Mouse (Mus musculus): ENCODE measurements around the gene Kcnh4.

DNA sequence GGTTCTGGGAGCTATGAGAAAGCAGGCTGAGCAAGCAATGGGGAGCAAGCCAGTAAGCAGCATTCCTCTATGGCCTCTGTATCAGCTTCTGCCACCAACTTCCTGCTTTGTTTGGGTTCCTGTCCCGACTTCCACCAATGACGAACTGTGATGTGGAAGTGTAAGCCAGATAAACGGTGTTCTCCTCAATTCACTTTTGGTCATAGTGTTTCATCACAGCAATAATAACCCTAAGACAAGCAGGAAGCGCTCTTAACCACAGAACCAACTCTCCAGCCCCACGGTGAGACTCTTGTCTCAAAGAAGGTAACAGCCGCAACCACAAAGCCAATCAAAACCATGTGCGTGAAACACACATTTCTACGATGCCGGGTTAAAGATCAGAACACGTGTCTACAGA, 44.7 kb upstream of the Kcnh4 start:
- TF ChIP-seq CTCF (IDR thresholded peaks at IDR 0.05; ENCODE audit: extremely low read depth, insufficient read depth, low read length) (no peak), POLR2A (IDR thresholded peaks at IDR 0.05; ENCODE audit: extremely low read depth, insufficient read depth, low read length) (no peak)

Measured in cortical plate, adult 2 months (tissue).